Mouse (Mus musculus): ENCODE data around the gene 5330417H12Rik. TPM values are rescaled to one million over a fixed set of nuclear protein-coding genes. Genes with fewer than 3 reads are reported as not detected.

The 5330417H12Rik gene
- polyA plus RNA-seq, 1 experiment from 2014 or later, result not detected

- Histone ChIP-seq H3K4me1 (peaks cover 18% of the 10 kb centered on the region), H3K9ac (no peak overlapping the region), H3K27me3 (no peaks in the 10 kb centered on the region), H3K27ac (no peak overlapping the region), H3K36me3 (no peaks in the 10 kb centered on the region), H3K4me2 (no peak overlapping the region), H3K9me3 (no peaks in the 10 kb centered on the region), H3K4me3 (no peak overlapping the region)
- 61% methylated on average over 3 of the region's 3 CpGs for WGBS
- peak; percentile 38; the same call in 1 of the 2 replicates for ATAC-seq (ENCODE audit: insufficient number of reproducible peaks, insufficient read depth, low FRiP score, low TSS enrichment, low read depth)
These were observed 529 bp downstream of the 5330417H12Rik start for GRCm38 (mm10) chr7:107624432-107624831.

- Histone ChIP-seq H3K27me3 (no peaks in the 10 kb centered on the region), H3K9ac (no peak overlapping the region), H3K36me3 (no peaks in the 10 kb centered on the region), H3K4me2 (no peak overlapping the region), H3K4me3 (no peak overlapping the region), H3K4me1 (peaks cover 31% of the 10 kb centered on the region), H3K9me3 (no peaks in the 10 kb centered on the region), H3K27ac (no peak overlapping the region)
- WGBS, result 82% methylated on average over 3 of the region's 3 CpGs
- no peak for ATAC-seq (ENCODE audit: insufficient number of reproducible peaks, insufficient read depth, low FRiP score, low TSS enrichment, low read depth)
These were observed 4.8 kb downstream of the 5330417H12Rik start for GRCm38 (mm10) chr7:107620137-107620536.

GRCm38 (mm10) chr7:107619225-107619624, 5.7 kb downstream of the 5330417H12Rik start:
- Histone ChIP-seq H3K27ac (peak overlapping the region; percentile 83), H3K27me3 (no peaks in the 10 kb centered on the region), H3K4me1 (peaks cover 31% of the 10 kb centered on the region), H3K9ac (no peak overlapping the region), H3K4me3 (no peak overlapping the region), H3K9me3 (no peaks in the 10 kb centered on the region), H3K4me2 (peak overlapping the region; percentile 1; the same call in 1 of the 2 replicates), H3K36me3 (no peaks in the 10 kb centered on the region)
- WGBS, result 27% methylated on average over 4 of the region's 4 CpGs
- peak; percentile 68 for ATAC-seq (ENCODE audit: insufficient number of reproducible peaks, insufficient read depth, low FRiP score, low TSS enrichment, low read depth)

GRCm38 (mm10) chr7:107618028-107618992, 6.7 kb downstream of the 5330417H12Rik start:
- peak overlapping the region; percentile 83; the same call in 1 of the 2 replicates for H3K27ac ChIP-seq
- H3K9me3 ChIP-seq, result no peaks in the 10 kb centered on the region
- peak; percentile 62 for ATAC-seq (ENCODE audit: insufficient number of reproducible peaks, insufficient read depth, low FRiP score, low TSS enrichment, low read depth)
- no peaks in the 10 kb centered on the region for H3K36me3 ChIP-seq
- H3K9ac ChIP-seq, result no peak overlapping the region
- H3K4me3 ChIP-seq, result no peak overlapping the region
- no peak overlapping the region for H3K4me2 ChIP-seq
- H3K4me1 ChIP-seq, result peaks cover 31% of the 10 kb centered on the region
- 32% methylated on average over 10 of the region's 11 CpGs for WGBS
- no peaks in the 10 kb centered on the region for H3K27me3 ChIP-seq

- H3K9ac ChIP-seq, result no peak overlapping the region
- H3K4me2 ChIP-seq, result no peak overlapping the region
- H3K9me3 ChIP-seq, result no peaks in the 10 kb centered on the region
- H3K27ac ChIP-seq, result no peak overlapping the region
- no peaks in the 10 kb centered on the region for H3K27me3 ChIP-seq
- no peak for ATAC-seq (ENCODE audit: insufficient number of reproducible peaks, insufficient read depth, low FRiP score, low TSS enrichment, low read depth)
- WGBS, result 88% methylated on average over 5 of the region's 5 CpGs
- no peaks in the 10 kb centered on the region for H3K36me3 ChIP-seq
- H3K4me3 ChIP-seq, result no peak overlapping the region
- no peaks in the 10 kb centered on the region for H3K4me1 ChIP-seq
These were observed 14.1 kb downstream of the 5330417H12Rik start for GRCm38 (mm10) chr7:107610880-107611279.

- no peak for ATAC-seq (ENCODE audit: insufficient number of reproducible peaks, insufficient read depth, low FRiP score, low TSS enrichment, low read depth)
- WGBS, result 88% methylated on average over 2 of the region's 2 CpGs
These were observed 15.2 kb downstream of the 5330417H12Rik start for GRCm38 (mm10) chr7:107609622-107610255.

GRCm38 (mm10) chr7:107607766-107608165, 17.2 kb downstream of the 5330417H12Rik start:
- no peak overlapping the region for H3K4me3 ChIP-seq
- no peak overlapping the region for H3K9ac ChIP-seq
- ATAC-seq (ENCODE audit: insufficient number of reproducible peaks, insufficient read depth, low FRiP score, low TSS enrichment, low read depth), result no peak
- no peaks in the 10 kb centered on the region for H3K9me3 ChIP-seq
- 84% methylated on average over 1 of the region's 1 CpGs for WGBS
- H3K36me3 ChIP-seq, result no peaks in the 10 kb centered on the region
- no peaks in the 10 kb centered on the region for H3K27me3 ChIP-seq
- no peaks in the 10 kb centered on the region for H3K4me1 ChIP-seq
- no peak overlapping the region for H3K4me2 ChIP-seq
- no peak overlapping the region for H3K27ac ChIP-seq

More at GRCm38 (mm10) chr7:107609622-107610255, 15.2 kb downstream of the 5330417H12Rik start:
- H3K4me2 ChIP-seq, result no peak overlapping the region
- H3K4me3 ChIP-seq, result no peak overlapping the region
- no peaks in the 10 kb centered on the region for H3K27me3 ChIP-seq
- H3K9me3 ChIP-seq, result no peaks in the 10 kb centered on the region
- H3K36me3 ChIP-seq, result no peaks in the 10 kb centered on the region
- H3K4me1 ChIP-seq, result no peaks in the 10 kb centered on the region
- no peak overlapping the region for H3K27ac ChIP-seq
- no peak overlapping the region for H3K9ac ChIP-seq

- H3K4me1 ChIP-seq, result no peaks in the 10 kb centered on the region
- 56% methylated on average over 6 of the region's 6 CpGs for WGBS
- no peaks in the 10 kb centered on the region for H3K9me3 ChIP-seq
- H3K36me3 ChIP-seq, result 0 out of 2 replicates have a peak, but pooled peaks cover 2% of the 10 kb centered on the region
- H3K4me3 ChIP-seq, result no peak overlapping the region
- H3K27ac ChIP-seq, result no peak overlapping the region
- no peak overlapping the region for H3K4me2 ChIP-seq
- no peak overlapping the region for H3K9ac ChIP-seq
- no peak for ATAC-seq (ENCODE audit: insufficient number of reproducible peaks, insufficient read depth, low FRiP score, low TSS enrichment, low read depth)
- H3K27me3 ChIP-seq, result no peaks in the 10 kb centered on the region
These were observed 22.0 kb downstream of the 5330417H12Rik start for GRCm38 (mm10) chr7:107602913-107603312.

- H3K9me3 ChIP-seq, result no peaks in the 10 kb centered on the region
- 77% methylated on average over 4 of the region's 4 CpGs for WGBS
- H3K36me3 ChIP-seq, result 0 out of 2 replicates have a peak, but pooled peaks cover 2% of the 10 kb centered on the region
- no peak overlapping the region for H3K4me2 ChIP-seq
- no peak overlapping the region for H3K27ac ChIP-seq
- no peak overlapping the region for H3K4me3 ChIP-seq
- no peaks in the 10 kb centered on the region for H3K27me3 ChIP-seq
- H3K4me1 ChIP-seq, result no peaks in the 10 kb centered on the region
- no peak for ATAC-seq (ENCODE audit: insufficient number of reproducible peaks, insufficient read depth, low FRiP score, low TSS enrichment, low read depth)
- H3K9ac ChIP-seq, result no peak overlapping the region
These were observed 22.5 kb downstream of the 5330417H12Rik start for GRCm38 (mm10) chr7:107602505-107602904.

GRCm38 (mm10) chr7:107600651-107601050, 24.3 kb downstream of the 5330417H12Rik start:
- no peak overlapping the region for H3K4me2 ChIP-seq
- H3K4me3 ChIP-seq, result no peak overlapping the region
- H3K9ac ChIP-seq, result no peak overlapping the region
- WGBS, result 78% methylated on average over 5 of the region's 5 CpGs
- no peaks in the 10 kb centered on the region for H3K9me3 ChIP-seq
- peaks cover under 1% of the 10 kb centered on the region for H3K4me1 ChIP-seq
- H3K27ac ChIP-seq, result no peak overlapping the region
- 0 out of 2 replicates have a peak, but pooled peaks cover 2% of the 10 kb centered on the region for H3K36me3 ChIP-seq
- no peaks in the 10 kb centered on the region for H3K27me3 ChIP-seq
- no peak for ATAC-seq (ENCODE audit: insufficient number of reproducible peaks, insufficient read depth, low FRiP score, low TSS enrichment, low read depth)

- ATAC-seq (ENCODE audit: insufficient number of reproducible peaks, insufficient read depth, low FRiP score, low TSS enrichment, low read depth), result no peak
- H3K27ac ChIP-seq, result no peak overlapping the region
- no peak overlapping the region for H3K4me2 ChIP-seq
- H3K36me3 ChIP-seq, result 0 out of 2 replicates have a peak, but pooled peaks cover 2% of the 10 kb centered on the region
- peaks cover 15% of the 10 kb centered on the region for H3K4me1 ChIP-seq
- WGBS, result 83% methylated on average over 3 of the region's 3 CpGs
- no peak overlapping the region for H3K9ac ChIP-seq
- H3K27me3 ChIP-seq, result no peaks in the 10 kb centered on the region
- no peak overlapping the region for H3K4me3 ChIP-seq
- H3K9me3 ChIP-seq, result no peaks in the 10 kb centered on the region
These were observed 27.0 kb downstream of the 5330417H12Rik start for GRCm38 (mm10) chr7:107597956-107598355.
